Mouse (Mus musculus): ENCODE measurements at regions not wholly inside any gene's neighbourhood (a gene's known extent, or its start where the extent isn't known, plus 50 kb on each side); places are given as distances from the start of the nearest gene placed in this dataset.

DNA sequence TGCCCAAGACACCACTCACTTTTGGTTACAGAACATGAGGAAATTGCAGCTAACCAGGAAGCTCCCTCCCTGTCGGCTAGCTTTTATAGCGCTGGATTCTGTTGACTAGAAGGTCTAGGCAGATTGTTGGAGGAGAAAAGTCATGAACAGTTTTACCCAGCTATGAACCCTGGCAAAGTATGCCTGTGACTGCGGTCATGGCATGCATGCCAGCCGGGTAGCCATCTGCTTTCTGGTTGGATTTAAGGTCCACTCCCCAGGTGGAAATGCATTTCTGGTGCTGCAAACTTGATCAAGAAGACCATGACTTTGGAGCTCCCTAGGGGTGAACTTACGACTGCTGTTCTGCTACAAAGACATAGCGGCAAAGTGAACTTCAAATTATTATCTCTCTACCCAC lies 62.8 kb upstream of the Mylip start:
- in situ Hi-C loops (cut with MboI; ENCODE audit: low pct_unique_long_range_greater_than_20kb in 1 of 2, low sequenced_read_pairs in 2 of 2, unreplicated experiment in 1 of 2) = no loop called here

DNA sequence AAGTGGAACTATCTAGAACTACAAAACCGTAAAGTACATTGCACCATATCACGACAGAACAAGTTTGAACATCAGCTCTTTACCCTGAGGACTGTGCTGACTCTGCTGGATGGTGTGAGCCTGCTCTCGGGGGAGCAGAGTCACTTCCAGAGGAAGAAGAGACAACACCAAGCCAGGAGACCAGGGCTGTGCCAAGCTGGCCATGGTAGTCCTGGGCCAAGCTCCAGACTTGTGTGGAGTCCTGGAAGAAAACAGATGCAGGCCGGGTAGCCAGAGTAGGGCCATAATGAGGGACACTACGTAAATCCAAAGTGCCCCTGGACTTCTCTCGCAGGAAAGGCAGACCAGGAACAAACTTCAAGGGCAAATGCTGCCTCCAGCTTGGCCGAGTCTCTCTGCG lies 59.0 kb upstream of the Mylip start:
- in situ Hi-C loops (cut with MboI; ENCODE audit: low pct_unique_long_range_greater_than_20kb in 1 of 2, low sequenced_read_pairs in 2 of 2, unreplicated experiment in 1 of 2) = no loop called here

GRCm38 (mm10) chr13:45332031-45332430 lies 57.5 kb upstream of the Mylip start:
- in situ Hi-C loops (cut with MboI; ENCODE audit: low pct_unique_long_range_greater_than_20kb in 1 of 2, low sequenced_read_pairs in 2 of 2, unreplicated experiment in 1 of 2) = no loop called here

DNA sequence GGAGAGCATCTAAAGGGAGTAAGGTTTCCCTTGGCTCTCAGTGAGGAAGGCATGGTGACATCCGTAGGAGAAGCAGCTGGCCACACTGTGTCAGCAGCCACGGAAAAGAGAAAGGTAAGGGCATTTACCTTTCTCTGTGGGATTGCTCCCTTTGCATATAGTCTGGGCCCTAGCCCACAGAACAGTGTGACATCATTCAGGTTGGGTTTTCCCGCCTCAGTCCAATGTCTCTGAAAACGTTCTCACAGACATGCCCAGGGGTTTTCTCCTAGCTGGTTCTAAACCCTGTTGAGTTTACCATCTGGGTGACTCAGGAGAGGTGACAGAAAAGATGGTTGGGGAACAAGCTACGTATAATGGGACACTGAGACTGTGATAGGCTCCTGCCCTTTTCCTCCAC lies 55.9 kb upstream of the Mylip start:
- in situ Hi-C loops (cut with MboI; ENCODE audit: low pct_unique_long_range_greater_than_20kb in 1 of 2, low sequenced_read_pairs in 2 of 2, unreplicated experiment in 1 of 2) = no loop called here
